Mouse (Mus musculus): Measurements from ENCODE around the gene Chst5.
A peak's percentile ranks its signal among the peaks of the same experiment; 100 is the strongest.

DNA sequence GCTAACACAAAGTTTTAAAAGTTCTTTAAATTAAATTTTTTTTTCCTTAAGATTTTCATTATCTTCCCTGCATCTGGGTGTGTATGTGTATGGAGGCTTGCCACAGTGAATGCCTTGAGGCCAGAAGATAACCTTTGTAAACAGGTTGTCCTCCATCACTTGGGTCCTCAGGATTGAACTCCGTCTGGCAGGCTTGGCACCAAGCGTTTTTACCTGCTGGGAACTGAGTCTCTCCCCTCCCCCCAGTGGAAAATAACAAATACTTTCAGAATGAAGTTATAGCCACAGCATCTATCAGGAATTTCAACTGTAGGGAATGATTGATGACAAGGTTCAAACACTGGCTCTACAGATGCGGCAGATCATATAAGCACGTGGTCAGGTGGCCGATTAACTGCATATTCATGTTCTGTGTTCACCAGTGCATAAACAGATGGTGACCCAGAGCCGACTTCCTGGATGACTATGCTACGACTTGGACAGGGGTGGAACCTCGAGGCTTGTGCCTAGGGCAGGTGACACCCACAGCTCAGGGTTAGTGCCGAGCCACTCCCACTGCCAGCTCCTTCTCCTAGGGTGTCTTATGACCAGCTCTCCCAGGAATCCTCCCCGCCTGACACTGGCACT is 29.4 kb upstream of the Chst5 start:
- TF ChIP-seq ZNF384 (IDR thresholded peaks at IDR 0.05; ENCODE audit: low read depth, low read length) (no peak), MAFK (IDR thresholded peaks at IDR 0.05; ENCODE audit: insufficient read depth, low read depth, low read length) (0 out of 2 replicates have a peak, but pooled peaks have one; percentile 2)

Data from ES-E14 (cell line).